Mouse (Mus musculus) olfactory bulb, adult 2 months (tissue): Measurements from ENCODE around the gene Kazn.

ENCODE experiments used
- CTCF ChIP-seq: fragments of 200-500 bp; IDR thresholded peaks from 2 replicates; pipeline ENCODE4 v1.5.1; 2012; ENCODE audit warnings: low read depth, mild to moderate bottlenecking, low read length, moderate library complexity; ENCODE audit not compliant: insufficient read depth
- POLR2A ChIP-seq: fragments of 200-500 bp; IDR thresholded peaks from 2 replicates; pipeline ENCODE4 v1.6.1; 2012; ENCODE audit warnings: mild to moderate bottlenecking, low read depth, low read length, moderate library complexity; ENCODE audit not compliant: insufficient read depth

GRCm38 (mm10) chr4:142162102-142162501 is 77.1 kb downstream of the Kazn start:
- TF ChIP-seq CTCF, result no peak
- TF ChIP-seq POLR2A, result no peak
